Mouse (Mus musculus) hindbrain, embryonic 13.5 days (tissue): Measurements from ENCODE around the gene Jtb. TPM values are rescaled to one million over a fixed set of nuclear protein-coding genes. Genes with fewer than 3 reads are reported as not detected.

ENCODE experiments used
- ATAC-seq: fragments of 200-750 bp; cut with Nextera tagmentation; 2 replicates; pipeline ENCODE4 v1.8.0; 2017; ENCODE audit warnings: moderate TSS enrichment; ENCODE audit not compliant: low FRiP score
- H3K27ac ChIP-seq: fragments of 300-500 bp; sonication (generic); 2 replicates; pipeline ENCODE4 v1.5.1; 2015; ENCODE audit warnings: inconsistent platforms, mild to moderate bottlenecking, moderate library complexity
- H3K27me3 ChIP-seq: fragments of 300-500 bp; sonication (generic); 2 replicates; pipeline ENCODE4 v1.6.1; 2015; ENCODE audit warnings: mild to moderate bottlenecking, inconsistent platforms
- H3K36me3 ChIP-seq: fragments of 300-500 bp; sonication (generic); 2 replicates; pipeline ENCODE4 v1.6.1; 2015; ENCODE audit warnings: mild to moderate bottlenecking, inconsistent platforms
- H3K4me1 ChIP-seq: fragments of 300-500 bp; sonication (generic); replicated peaks from 2 replicates; pipeline ENCODE4 v1.6.1; 2015; ENCODE audit warnings: inconsistent platforms
- H3K4me2 ChIP-seq: fragments of 300-500 bp; sonication (generic); 2 replicates; pipeline ENCODE4 v1.6.1; 2015; ENCODE audit warnings: inconsistent platforms, mild to moderate bottlenecking, moderate library complexity
- H3K4me3 ChIP-seq: fragments of 300-500 bp; sonication (generic); 2 replicates; pipeline ENCODE4 v1.5.1; 2015; ENCODE audit warnings: mild to moderate bottlenecking, inconsistent platforms
- H3K9ac ChIP-seq: fragments of 300-500 bp; sonication (generic); 2 replicates; pipeline ENCODE4 v1.6.1; 2015; ENCODE audit warnings: mild to moderate bottlenecking, inconsistent platforms
- H3K9me3 ChIP-seq: fragments of 300-500 bp; sonication (generic); 2 replicates; pipeline ENCODE4 v1.6.1; 2016; ENCODE audit warnings: inconsistent platforms
- WGBS: fragments of 180-500 bp; shearing (Covaris S2); methylation state at CpG from one replicate; pipeline ENCODE4 v1.1.7; 2015; 5-methylcytosine and 5-hydroxymethylcytosine counted together
- polyA plus RNA-seq: library from polyadenylated mRNA; unstranded; fragments of >200 nt; fragmentation: Nextera tagmentation; extraction: Ambion mirVana; gene quantifications from 2 replicates; pipeline ENCODE4 v1.2.1, GENCODE M21; 2015

Jtb gene
- polyA plus RNA-seq, 1 experiment from 2014 or later, result 96.1 TPM

GRCm38 (mm10) chr3:90254419-90255193, 23.2 kb downstream of the Jtb start:
- H3K27me3 ChIP-seq, result no peaks in the 10 kb centered on the region
- peaks cover 39% of the 10 kb centered on the region for H3K4me1 ChIP-seq
- H3K9me3 ChIP-seq, result no peaks in the 10 kb centered on the region
- peak overlapping the region; percentile 78 for H3K4me2 ChIP-seq
- peak overlapping the region; percentile 96 for H3K9ac ChIP-seq
- under 1% methylated on average over 41 of the region's 41 CpGs for WGBS
- H3K4me3 ChIP-seq, result peak overlapping the region; percentile 91
- H3K27ac ChIP-seq, result peak overlapping the region; percentile 91
- peaks cover 44% of the 10 kb centered on the region for H3K36me3 ChIP-seq
- peak; percentile 71 for ATAC-seq

- no peak for ATAC-seq
- H3K9me3 ChIP-seq, result no peaks in the 10 kb centered on the region
- peak overlapping the region; percentile 91 for H3K4me3 ChIP-seq
- peak overlapping the region; percentile 96 for H3K9ac ChIP-seq
- peak overlapping the region; percentile 91 for H3K27ac ChIP-seq
- H3K27me3 ChIP-seq, result no peaks in the 10 kb centered on the region
- peak overlapping the region; percentile 78 for H3K4me2 ChIP-seq
- H3K4me1 ChIP-seq, result peaks cover 38% of the 10 kb centered on the region
- WGBS, result 23% methylated on average over 2 of the region's 2 CpGs
- peaks cover 49% of the 10 kb centered on the region for H3K36me3 ChIP-seq
Observed at GRCm38 (mm10) chr3:90255194-90255565, 23.8 kb downstream of the Jtb start.

DNA sequence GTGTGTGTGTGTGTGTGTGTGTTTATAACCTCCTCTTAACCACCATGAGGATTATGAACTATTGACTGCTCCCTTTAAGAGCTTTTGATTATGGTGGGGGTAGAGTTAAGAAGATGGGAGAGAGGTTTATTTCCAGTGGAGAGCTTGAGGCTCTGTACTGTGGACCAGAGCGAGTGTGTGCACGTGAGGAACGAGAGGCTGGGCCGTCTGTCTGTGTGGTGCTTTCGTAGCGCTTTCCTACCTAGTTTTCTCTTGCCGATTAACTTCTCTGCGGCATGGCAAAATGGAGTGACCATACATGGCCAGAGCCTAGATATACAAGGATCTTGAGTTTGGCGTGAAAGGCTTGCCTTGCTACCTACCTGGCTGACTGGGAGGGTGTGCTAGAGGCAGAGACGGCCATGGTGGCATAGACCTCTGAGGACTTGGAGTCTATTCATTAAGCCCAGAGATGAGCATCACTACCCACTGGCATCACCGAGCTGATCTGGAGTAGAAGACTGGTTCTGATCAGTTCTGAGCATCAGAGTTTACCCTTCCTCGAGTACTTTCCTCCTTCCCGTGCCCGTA, 24.5 kb downstream of the Jtb start:
- 95% methylated on average over 14 of the region's 14 CpGs for WGBS
- H3K27me3 ChIP-seq, result no peaks in the 10 kb centered on the region
- peak overlapping the region; percentile 78 for H3K4me2 ChIP-seq
- no peaks in the 10 kb centered on the region for H3K9me3 ChIP-seq
- H3K4me1 ChIP-seq, result peaks cover 34% of the 10 kb centered on the region
- peaks cover 52% of the 10 kb centered on the region for H3K36me3 ChIP-seq
- no peak overlapping the region for H3K27ac ChIP-seq
- H3K4me3 ChIP-seq, result no peak overlapping the region
- ATAC-seq, result no peak
- no peak overlapping the region; the same call in 1 of the 2 replicates for H3K9ac ChIP-seq

DNA sequence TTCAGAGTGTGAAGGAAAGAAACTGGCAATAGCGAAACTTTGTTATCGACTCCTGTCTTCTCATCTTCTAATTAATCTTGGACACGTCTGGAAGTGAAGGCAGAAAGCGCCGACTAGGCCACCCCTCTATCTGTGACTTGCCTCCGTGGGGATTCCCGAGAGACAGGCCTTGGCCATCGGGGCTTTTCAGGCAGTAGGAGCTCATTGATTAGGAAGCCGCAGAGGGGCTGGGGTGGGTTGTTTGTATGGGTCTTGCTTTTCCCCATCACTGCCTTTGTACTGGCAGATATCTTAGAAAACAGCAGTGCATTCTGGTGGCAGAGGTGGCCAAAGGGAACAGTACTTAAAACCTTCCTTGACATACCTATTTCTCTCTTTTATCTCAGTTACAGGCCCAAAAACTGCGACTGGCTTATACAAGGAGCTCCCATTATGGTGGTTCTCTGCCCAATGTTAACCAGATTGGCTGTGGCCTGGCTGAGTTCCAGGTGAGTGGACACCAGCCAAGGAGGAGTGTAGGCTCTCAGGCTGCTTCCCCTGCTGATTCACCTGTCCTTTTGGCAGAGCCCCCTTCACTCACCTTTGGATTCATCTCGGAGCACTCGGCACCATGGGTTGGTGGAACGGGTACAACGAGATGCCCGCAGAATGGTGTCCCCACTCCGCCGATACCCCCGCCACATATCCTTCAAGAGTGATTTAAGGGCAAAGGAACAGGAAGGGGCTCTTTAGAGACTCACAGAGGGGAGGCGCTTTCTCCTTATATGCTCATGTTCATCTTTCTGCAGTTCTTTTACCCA, 25.5 kb downstream of the Jtb start:
- peaks cover 29% of the 10 kb centered on the region for H3K4me1 ChIP-seq
- H3K27ac ChIP-seq, result no peak overlapping the region
- ATAC-seq, result no peak
- H3K36me3 ChIP-seq, result peaks cover 53% of the 10 kb centered on the region
- no peaks in the 10 kb centered on the region for H3K9me3 ChIP-seq
- no peak overlapping the region for H3K9ac ChIP-seq
- no peaks in the 10 kb centered on the region for H3K27me3 ChIP-seq
- H3K4me3 ChIP-seq, result no peak overlapping the region
- WGBS, result 92% methylated on average over 19 of the region's 19 CpGs
- H3K4me2 ChIP-seq, result no peak overlapping the region

GRCm38 (mm10) chr3:90258521-90258920, 27.1 kb downstream of the Jtb start:
- Histone ChIP-seq H3K4me3 (no peak overlapping the region), H3K4me1 (peaks cover 25% of the 10 kb centered on the region), H3K4me2 (no peak overlapping the region), H3K9ac (no peak overlapping the region), H3K9me3 (no peaks in the 10 kb centered on the region), H3K27me3 (no peaks in the 10 kb centered on the region), H3K36me3 (peaks cover 69% of the 10 kb centered on the region), H3K27ac (no peak overlapping the region)
- ATAC-seq, result no peak
- 93% methylated on average over 4 of the region's 4 CpGs for WGBS

GRCm38 (mm10) chr3:90263121-90263771, 31.8 kb downstream of the Jtb start:
- WGBS, result 89% methylated on average over 5 of the region's 5 CpGs
- no peak overlapping the region for H3K4me3 ChIP-seq
- ATAC-seq, result no peak
- H3K9ac ChIP-seq, result no peak overlapping the region
- no peak overlapping the region for H3K4me2 ChIP-seq
- peaks cover 55% of the 10 kb centered on the region for H3K36me3 ChIP-seq
- H3K27me3 ChIP-seq, result no peaks in the 10 kb centered on the region
- no peak overlapping the region for H3K27ac ChIP-seq
- H3K9me3 ChIP-seq, result no peaks in the 10 kb centered on the region
- peaks cover 14% of the 10 kb centered on the region for H3K4me1 ChIP-seq

DNA sequence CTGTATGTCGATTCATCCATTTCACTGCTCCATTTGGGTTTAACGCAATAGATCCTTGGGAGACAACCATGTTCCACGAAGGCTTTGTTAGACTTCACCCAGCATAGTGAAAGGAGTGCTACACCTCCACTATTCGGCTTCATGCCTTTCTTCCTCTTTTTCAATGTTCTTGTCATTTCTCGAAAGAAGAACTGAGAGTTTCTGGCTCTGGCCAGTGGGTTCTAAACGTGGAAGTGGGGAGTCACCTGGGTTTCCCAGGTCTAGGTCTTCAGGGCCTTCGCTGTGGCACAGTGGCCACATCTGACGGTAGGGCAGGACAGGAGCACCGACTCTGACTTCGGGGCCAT, 33.3 kb downstream of the Jtb start:
- H3K9me3 ChIP-seq, result no peaks in the 10 kb centered on the region
- H3K36me3 ChIP-seq, result peaks cover 45% of the 10 kb centered on the region

DNA sequence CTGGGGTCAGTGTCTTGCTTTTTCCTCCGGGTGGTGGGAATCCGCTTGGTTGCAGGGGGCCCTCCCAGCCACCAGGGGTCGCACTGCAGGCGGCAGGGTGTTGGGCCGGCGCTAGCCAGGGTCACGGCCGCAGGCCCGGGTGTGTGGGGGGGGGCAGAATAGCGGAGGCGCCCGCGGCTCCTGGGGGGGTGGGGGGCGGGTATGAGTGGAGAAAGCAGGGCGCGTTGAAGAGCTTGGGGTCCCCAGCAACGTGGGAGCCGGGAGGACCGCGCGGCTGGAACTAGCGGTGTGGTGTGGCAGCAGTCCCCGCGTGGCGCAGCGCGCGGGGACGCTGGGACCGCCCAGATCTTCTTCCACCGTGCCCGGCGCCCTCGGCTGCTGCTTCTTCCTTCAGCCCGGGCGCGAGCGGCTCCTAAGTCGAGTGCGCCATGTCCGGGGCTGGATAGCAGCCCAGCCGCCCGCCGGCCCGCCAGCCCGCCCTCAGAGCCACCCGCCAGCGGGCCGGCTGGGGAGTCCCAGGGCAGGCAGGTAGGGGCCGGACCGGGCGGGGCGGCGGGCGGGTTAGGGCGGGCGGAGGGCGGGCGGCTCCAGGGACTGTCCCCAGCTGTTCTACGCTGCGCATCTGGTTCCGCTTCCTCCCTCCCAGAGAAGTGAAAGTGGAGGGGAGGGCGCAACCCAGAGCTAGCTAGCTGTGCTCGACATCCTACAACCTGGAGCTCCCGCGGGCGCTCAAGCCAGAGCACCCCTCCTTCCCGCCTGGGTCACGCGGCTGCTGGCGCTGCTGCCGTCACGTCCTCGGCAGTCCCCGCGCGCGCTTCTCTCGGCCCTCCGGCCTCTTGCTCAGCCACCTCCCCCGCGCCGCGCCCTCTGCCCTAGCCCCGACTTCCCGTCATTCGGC, 33.9 kb downstream of the Jtb start, which contains the start of gene Dennd4b:
TSS of gene Dennd4b (plus strand) at position 152 of the 898 bp plus-strand sequence.
- peak; percentile 81 for ATAC-seq
- peak within 1 kb of the TSS; percentile 82 for H3K4me3 ChIP-seq
- H3K27me3 ChIP-seq, result no peaks in the 10 kb centered on the region
- H3K4me2 ChIP-seq, result peak within 1 kb of the TSS; percentile 83
- peak within 1 kb of the TSS; percentile 96 for H3K27ac ChIP-seq
- H3K36me3 ChIP-seq, result peaks cover 43% of the 10 kb centered on the region
- 0% methylated on average over 65 of the region's 87 CpGs for whole genome bisulfite sequencing
- peaks cover 14% of the 10 kb centered on the region for H3K4me1 ChIP-seq
- peak within 1 kb of the TSS; percentile 90 for H3K9ac ChIP-seq
- no peaks in the 10 kb centered on the region for H3K9me3 ChIP-seq

More for the DNA sequence above, 33.3 kb downstream of the Jtb start:
- Histone ChIP-seq H3K4me2 (peak overlapping the region; percentile 83), H3K4me1 (peaks cover 14% of the 10 kb centered on the region), H3K27me3 (no peaks in the 10 kb centered on the region), H3K9ac (peak overlapping the region; percentile 90), H3K4me3 (peak overlapping the region; percentile 82), H3K27ac (peak overlapping the region; percentile 96)
- 35% methylated on average over 10 of the region's 10 CpGs for WGBS
- no peak for ATAC-seq

DNA sequence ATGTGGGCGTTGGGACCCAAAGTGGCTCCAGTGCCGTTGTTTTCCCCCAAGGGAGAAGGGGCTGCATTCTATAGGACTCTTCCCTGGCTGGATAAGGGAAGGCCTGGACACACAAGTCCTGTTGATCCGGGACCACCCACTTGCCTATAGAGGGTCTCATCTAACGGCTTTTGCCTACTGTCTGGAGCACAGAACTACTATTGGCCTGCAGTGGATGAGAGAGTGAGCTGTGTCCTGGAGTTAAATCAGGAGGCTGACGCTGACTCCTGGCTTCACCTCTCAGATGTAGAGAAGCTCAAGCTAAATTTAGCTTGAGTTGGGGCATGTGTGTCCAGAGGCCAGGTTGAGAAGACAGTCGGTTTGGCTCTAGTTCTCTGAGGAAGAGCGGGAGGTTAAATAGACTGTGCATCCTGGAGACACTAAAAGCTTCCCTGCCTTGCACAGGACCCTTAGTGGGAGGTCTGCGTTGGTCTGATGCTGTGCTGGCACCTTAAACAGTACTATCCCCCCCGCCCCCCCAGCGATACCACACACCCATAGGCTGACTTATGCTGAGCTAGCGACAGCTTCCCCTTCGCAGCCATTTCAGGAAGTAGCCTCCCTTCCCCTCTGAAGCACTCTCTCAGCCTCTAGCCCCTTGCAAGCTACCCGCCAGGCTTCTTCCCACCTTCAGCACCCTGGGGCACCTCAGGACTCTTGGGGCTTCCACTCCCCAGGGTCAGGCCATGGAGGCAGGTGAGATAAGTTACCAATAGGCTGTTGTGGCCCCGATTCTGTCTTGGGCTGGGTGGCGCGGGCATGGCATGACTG, 34.7 kb downstream of the Jtb start:
- Histone ChIP-seq H3K27ac (peak overlapping the region; percentile 96), H3K9me3 (no peaks in the 10 kb centered on the region), H3K4me1 (peaks cover 14% of the 10 kb centered on the region), H3K4me3 (peak overlapping the region; percentile 82), H3K27me3 (no peaks in the 10 kb centered on the region), H3K9ac (peak overlapping the region; percentile 90), H3K36me3 (peaks cover 42% of the 10 kb centered on the region), H3K4me2 (peak overlapping the region; percentile 83)
- ATAC-seq, result peak; percentile 49; the same call in 1 of the 2 replicates
- 29% methylated on average over 16 of the region's 16 CpGs for WGBS

GRCm38 (mm10) chr3:90266901-90267775, 35.7 kb downstream of the Jtb start:
- no peak for ATAC-seq
- H3K4me3 ChIP-seq, result no peak overlapping the region
- no peaks in the 10 kb centered on the region for H3K27me3 ChIP-seq
- WGBS, result 94% methylated on average over 20 of the region's 20 CpGs
- no peak overlapping the region for H3K27ac ChIP-seq
- H3K36me3 ChIP-seq, result peaks cover 34% of the 10 kb centered on the region
- H3K9me3 ChIP-seq, result no peaks in the 10 kb centered on the region
- peaks cover 14% of the 10 kb centered on the region for H3K4me1 ChIP-seq
- no peak overlapping the region for H3K4me2 ChIP-seq
- H3K9ac ChIP-seq, result no peak overlapping the region
